ENCODE assay signal across 13 mouse cellular contexts in the genomic region with DNA sequence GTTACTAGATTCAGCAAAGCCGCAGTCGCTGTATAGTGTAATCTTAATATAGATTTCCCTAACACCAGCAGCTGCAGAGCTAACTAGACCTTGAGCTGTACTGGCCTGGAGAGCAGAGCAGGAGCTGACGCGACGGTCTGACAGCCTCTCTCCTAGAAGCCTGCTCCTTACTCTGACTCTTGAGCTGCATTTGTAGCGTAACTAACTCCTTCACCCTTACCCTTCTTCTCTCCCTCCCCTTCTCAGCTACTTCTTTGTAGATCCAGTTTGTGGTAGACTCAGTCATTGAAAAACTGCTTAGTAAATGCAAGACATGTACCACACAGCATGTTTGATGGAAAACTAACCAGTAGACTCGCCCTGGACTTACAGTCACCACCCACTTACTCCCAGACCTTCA.
"Had no signal": no experiment of that assay in that cellular context is flagged by ENCODE, and none has a peak within 500 bp of the region (broad histone marks: within the 10 kb centered on the region; RNA-seq: fewer than 3 reads in every experiment).

No protein-coding gene starts in this region.

- H3K9me3 ChIP-seq: liver, embryonic 13.5 days; lung, embryonic 15.5 days; neural tube, embryonic 13.5 days had no signal

- H3K4me2 ChIP-seq: liver, embryonic 13.5 days; lung, embryonic 15.5 days; neural tube, embryonic 13.5 days had no signal

- ATAC-seq: liver, postnatal 0 days had no signal

- H3K27me3 ChIP-seq: liver, embryonic 13.5 days; lung, embryonic 15.5 days; neural tube, embryonic 13.5 days had no signal

- H3K4me3 ChIP-seq: liver, embryonic 13.5 days; lung, embryonic 15.5 days; neural tube, embryonic 13.5 days had no signal

- H3K9ac ChIP-seq: liver, embryonic 13.5 days; liver, postnatal 0 days; lung, embryonic 15.5 days; neural tube, embryonic 13.5 days had no signal

- DNase-seq: kidney, adult 18-20 months; kidney, postnatal 10 days; left cerebral cortex, postnatal 4 days; liver; liver, embryonic 13.5 days; liver, postnatal 0 days; lung, postnatal 14 days; midbrain, embryonic 14.5 days; thymus, adult 2 months; thymus, postnatal 25 days had no signal

- H3K27ac ChIP-seq: liver, embryonic 13.5 days; lung, embryonic 15.5 days; macrophage; neural tube, embryonic 13.5 days had no signal
